Mouse (Mus musculus): ENCODE measurements around the gene Pde4b.

Pde4b gene

GRCm38 (mm10) chr4:102507753-102508152 lies 420.4 kb downstream of the Pde4b start:
- DNase-seq, result no peak

GRCm38 (mm10) chr4:102510061-102510460 lies 422.7 kb downstream of the Pde4b start:
- no peak for DNase-seq

DNA sequence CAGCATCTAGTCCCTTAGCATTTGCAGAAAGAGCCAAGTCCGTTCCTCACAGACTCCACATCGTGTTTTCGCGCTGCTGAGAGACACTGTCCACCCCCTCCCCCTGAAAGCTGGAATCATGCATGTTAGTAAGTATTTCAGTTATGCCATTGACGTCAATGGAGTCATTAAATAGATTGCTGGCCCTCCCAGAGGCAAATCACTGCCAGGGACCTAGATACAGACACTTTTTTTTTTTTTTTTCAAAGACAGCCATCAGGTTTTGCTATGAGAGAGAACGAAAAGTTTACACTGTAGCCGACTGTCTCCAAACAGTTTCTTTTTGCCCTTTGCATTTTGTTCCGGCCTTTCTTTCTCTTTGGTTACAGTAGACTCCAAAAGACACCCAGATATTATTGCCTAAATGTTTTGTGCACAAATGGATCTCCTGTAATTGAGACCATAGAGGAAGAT lies 423.6 kb downstream of the Pde4b start:
- no peak for DNase-seq

DNA sequence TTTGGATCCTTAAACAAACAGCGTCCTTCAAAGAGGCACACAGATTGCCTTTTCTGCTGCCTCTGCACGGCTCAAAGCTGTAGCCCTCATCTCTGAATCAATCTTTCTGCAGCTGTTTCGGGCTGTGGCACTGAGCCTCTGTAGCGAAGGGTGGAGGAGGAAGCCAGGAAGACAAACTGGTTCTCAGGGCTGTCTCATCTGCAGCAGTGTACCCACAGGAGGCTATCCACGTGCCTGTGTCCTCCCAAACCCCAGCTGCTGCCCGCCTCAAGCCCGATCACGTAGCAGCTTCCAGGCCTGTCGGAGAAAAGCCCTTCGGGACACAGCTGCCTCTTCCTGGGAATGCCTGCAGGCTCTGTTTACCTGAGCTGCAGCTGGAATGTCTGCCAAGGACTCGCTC lies 424.2 kb downstream of the Pde4b start:
- no peak for DNase-seq

GRCm38 (mm10) chr4:102512940-102513339 lies 425.6 kb downstream of the Pde4b start:
- DNase-seq, result no peak

- DNase-seq, result no peak
Observed at GRCm38 (mm10) chr4:102513514-102513913, 426.2 kb downstream of the Pde4b start.

- no peak for DNase-seq
Observed at GRCm38 (mm10) chr4:102514972-102515835, 427.9 kb downstream of the Pde4b start.

- DNase-seq, result no peak
Observed at GRCm38 (mm10) chr4:102516395-102516794, 429.1 kb downstream of the Pde4b start.

- DNase-seq, result peak; percentile 29 to 47
Observed at GRCm38 (mm10) chr4:102516982-102517630, 429.8 kb downstream of the Pde4b start.

DNA sequence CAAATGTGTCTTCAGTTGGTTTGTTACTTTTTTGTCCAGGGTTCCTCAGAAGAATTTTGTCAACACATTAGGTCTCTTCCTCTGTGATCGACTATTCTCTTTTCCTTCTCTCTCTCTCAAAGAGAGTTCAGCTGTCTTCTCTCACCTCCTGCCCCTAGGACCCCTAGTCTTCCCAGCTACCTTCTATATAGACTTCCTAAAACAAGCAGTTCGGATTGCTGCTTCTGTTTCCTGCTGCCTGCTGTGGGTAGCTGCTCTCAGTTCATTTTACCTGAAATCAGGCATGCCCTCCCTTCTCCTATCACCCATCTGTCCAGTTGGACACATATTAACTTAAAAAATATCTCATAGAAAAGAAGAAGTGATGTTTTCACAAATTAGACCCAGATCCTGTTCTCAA lies 430.3 kb downstream of the Pde4b start:
- no peak for DNase-seq

- DNase-seq, result no peak
Observed at GRCm38 (mm10) chr4:102518341-102518740, 431.0 kb downstream of the Pde4b start.

- no peak for DNase-seq
Observed at GRCm38 (mm10) chr4:102520669-102521261, 433.4 kb downstream of the Pde4b start.

GRCm38 (mm10) chr4:102521434-102521833 lies 434.1 kb downstream of the Pde4b start:
- no peak for DNase-seq

DNA sequence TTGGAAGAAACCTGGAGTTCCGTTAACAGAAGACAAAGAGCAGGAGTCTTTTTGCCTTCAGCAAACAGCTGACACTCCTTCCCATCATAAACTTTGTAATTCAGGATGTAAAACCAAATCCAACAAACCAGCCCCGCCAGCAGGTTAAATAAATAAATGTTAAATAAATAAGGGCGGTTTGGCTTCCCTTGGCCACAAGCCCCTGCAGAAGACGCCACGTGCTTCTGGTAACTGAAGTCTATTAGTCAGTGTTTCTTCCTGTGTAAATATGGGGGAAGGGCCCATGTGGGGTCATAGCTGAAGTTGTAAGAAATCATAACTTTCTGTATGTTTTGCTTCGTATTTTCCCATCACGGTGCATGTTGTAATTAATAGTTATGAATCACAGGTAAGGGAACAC lies 440.0 kb downstream of the Pde4b start:
- no peak for DNase-seq

DNA sequence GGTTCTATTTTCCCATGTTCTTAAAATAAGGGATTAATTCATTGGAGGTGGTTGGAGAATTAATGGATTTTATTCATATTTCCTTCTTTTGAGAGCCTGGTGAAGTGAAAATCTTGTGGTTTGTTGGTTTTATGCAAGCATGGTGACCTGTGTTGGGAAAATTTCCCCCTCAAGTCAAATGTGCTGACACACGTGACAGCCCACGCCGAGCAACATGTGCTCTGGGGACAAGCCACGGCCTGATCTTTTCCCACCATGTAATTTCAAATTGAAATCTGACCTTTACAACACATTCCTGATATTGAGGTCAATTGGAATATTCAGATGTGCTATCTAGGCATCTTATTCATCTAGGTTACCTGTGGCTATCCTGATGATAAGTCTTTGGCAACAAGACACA lies 443.5 kb downstream of the Pde4b start:
- no peak for DNase-seq

GRCm38 (mm10) chr4:102531729-102532128 lies 444.4 kb downstream of the Pde4b start:
- no peak for DNase-seq

- DNase-seq, result peak; percentile 79 to 85
Observed at GRCm38 (mm10) chr4:102533183-102534048, 446.1 kb downstream of the Pde4b start.

DNA sequence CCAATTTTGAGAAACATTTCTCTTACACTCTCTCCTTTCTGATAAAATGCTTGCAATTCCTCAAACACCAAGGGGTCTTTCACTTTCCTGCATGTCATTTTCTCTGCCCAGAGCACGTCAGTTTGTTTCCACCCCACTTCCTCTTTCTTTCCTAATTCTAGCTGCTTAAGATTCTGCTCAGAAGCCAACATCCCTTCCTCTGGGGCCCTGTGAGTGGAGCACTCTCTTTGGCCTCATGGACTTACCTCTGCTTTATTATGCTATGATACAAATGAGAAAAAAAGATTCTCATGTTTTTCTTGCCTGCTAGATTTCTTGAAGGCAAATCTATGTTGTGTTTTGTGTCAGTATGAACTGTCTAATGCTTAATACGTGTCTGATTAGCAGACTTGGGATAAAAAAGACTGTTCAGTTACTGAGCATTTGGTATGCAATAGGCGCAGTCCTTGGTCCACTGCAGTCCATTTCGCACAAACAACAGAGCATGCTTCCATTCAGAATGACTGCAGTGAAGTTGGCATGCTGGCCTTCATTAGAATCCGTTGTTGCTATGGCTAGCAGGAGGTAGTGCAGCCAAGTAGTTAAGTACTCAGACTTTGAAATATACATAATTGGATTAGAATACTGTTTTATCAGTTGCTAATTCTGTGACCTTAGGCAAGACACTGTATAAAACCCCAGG lies 446.8 kb downstream of the Pde4b start:
- peak; percentile 31 to 37 for DNase-seq

GRCm38 (mm10) chr4:102535886-102536285 lies 448.5 kb downstream of the Pde4b start:
- no peak for DNase-seq

DNA sequence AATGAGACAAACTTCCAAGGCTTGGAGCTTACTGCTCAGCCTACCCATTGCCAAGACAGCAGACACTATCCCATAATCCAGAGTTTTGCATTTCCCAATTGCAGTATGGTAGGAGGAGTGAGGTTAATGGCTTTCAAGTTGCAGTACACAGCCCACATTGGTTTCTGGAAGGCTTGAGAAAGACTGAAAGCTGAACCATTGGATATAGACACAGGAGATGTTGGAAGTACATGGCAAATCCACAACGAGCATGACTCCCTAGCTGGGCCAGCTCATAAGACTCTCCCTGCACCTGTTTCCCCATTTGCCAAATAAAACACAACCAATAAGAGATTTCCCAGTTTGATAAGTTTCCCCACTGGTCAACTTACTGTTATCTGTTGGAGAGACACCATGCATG lies 450.9 kb downstream of the Pde4b start:
- DNase-seq, result no peak

GRCm38 (mm10) chr4:102538793-102539192 lies 451.4 kb downstream of the Pde4b start:
- no peak for DNase-seq

DNA sequence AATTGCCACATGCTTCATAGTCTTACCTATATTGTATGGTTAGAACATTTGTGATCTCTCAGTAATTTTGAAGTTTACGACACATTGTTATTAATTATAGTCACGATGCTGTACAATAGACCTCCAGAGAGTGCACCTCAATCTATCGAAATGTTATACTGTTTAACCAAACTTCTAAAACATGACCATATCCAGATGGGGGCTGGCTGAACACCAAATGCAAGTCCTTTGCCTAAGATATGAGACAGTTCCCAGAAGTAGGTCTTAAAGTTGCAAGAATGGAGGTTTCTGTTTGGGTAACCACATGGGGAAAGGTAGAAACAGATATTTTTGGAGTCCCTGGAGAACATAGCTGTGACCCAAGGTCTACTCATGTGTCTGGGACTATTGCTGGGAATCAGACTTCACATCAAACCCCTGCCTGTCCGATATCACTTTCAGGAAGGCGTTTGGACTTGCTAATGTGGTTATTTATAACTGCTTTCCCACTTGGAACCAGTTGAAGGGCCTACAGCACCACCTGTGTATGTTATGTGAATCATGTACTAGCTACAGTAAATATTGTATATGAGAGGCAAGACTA lies 452.3 kb downstream of the Pde4b start:
- DNase-seq, result no peak

All from cerebellum, postnatal 25 days (tissue).